Mouse (Mus musculus) c-Kit-positive CD71-negative TER-119-negative erythroid progenitor cells, embryonic 14.5 days (primary cell): ENCODE results near the gene Ccdc175.

Experiments used
- DNase-seq: peaks from one replicate; pipeline ENCODE4 v3.0.0-alpha.2; 2013; ENCODE audit warnings: low read depth

Ccdc175 gene

DNA sequence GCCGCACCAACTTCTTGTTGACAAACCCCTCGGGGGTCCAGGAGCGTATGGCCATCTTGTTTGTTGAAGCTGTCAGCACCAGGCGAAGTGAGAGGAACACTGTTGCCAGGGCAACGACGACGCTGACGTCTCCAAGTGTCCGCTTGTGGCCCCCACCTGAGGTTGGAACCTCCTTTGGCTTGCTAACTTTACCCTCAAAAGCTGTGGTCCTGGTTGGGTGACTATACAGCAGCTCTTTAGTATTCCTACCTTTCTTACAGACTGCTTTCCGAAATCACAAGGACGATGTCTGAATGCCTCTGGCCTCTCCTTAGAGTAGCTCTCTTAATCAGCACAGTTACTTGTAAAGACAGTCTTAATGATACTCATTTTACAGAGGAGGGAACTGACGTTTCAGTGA, at the start of gene Ccdc175:
TSS of gene Ccdc175 (minus strand) at position 101 of the 400 bp plus-strand sequence.
- DNase-seq = no peak

DNA sequence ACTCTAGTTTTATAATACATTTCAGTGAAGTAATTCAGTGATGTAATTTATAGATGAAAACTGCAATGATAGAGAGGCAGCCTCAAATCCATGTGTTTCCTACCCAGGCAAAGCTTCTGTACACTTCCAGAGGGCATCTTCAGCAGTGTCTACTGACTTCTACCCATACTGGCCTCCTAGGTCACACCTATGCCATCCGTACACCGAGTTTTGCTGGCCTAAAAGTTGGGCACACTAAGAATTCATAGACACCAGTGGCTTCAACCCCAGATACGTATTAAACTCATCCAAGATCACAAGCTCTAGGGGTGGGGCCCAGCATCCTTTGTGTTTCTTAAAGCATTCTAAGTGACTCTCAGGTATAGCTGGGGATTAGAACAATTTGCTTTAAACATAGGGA, 49.3 kb upstream of the Ccdc175 start:
- no peak for DNase-seq

DNA sequence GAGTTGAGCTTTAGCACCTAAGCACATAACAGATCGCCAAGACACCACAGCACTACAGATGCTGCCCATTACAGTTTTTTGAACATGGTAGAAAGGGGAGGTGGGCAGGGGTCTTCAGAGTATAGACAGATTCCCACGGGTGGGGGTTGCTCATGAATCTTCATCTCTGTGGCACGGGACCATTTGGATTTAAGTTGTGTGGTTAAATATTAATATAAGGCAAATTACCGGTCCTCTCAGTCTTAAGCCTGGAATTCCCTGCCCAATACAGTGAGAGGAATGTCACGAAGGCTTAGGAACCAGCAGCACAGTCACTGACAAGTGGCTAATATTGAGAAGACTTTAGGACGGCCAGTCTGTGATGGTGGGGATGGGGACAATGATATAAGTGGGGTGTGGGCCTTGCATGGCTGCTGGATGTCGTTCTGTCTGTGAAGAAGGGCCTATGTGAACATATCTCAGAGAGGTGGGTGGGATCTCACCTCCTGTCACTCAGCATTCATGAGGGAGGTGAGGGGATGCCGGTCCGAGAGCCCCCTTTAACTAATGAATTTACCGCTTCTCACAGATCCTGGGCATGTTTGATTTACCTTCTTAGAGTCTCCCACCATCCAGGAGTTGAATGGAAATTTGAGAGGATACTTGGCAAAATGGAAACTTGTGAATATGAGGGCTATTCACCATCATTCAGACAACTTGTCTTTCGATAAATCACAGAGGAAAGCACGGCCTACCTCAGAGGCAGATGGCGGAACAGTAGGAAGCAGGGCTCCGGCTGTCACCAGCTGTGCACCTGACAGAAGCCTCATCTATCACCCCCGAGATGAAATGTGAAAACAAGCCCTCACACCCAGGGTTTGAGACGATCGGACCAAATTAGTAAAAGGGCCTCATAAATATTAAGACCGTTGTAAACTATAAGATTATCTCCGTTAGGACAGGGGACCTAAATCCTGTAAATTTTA, 48.3 kb upstream of the Ccdc175 start:
- DNase-seq = no peak

DNA sequence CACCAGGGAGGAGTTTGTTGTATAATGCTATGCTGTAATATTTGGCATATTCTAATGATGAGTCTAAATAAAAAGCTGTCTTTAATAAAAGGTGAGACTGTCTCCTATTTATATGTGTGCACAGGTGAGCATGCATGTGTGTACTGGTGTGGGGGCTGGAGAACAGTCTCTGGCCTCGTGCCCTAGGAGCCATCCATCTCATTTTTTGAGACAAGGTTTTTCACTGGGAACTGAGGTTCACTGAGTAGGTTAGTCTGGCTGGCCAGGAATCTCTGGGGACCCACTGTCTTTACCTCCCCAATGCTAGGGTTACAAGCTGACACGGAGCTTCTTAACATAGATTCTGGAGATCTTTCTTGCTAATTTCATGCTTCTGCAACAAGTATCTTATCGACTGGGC, 47.3 kb upstream of the Ccdc175 start:
- no peak for DNase-seq

DNA sequence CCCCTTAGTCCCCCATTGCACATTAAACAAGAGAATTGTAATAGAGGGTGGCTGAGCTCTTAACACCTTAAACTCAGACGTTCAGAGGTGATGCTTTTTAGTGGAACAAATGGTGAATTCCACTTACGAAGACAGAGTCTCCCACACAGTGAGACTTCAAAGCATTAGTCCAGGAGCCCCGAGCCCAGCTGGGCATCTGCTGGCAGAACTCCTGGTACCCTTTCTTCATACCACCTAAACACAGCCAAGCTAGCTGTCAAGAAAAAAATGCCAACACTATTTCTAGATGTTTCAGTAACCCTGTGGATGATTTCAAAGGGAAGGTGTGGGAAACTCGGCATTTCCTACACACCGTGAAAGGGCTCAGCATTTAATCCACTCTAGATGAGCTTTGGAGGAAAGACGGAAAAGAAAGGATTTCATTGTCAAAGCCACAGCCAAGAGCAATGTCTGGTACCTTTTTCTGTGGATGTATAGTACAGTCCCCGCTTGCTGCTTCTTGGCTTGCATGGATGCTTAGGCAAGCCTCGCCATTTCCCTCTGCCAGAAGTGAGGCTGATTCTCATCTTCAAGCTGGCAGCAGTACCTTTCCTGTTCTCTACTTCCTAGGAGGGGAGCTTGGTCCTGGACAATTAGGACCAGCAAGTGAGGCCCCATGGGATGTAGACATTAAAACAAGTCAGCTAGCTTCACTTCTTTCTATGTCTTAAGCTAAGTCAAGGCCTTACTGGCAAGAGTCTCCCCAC, 44.8 kb upstream of the Ccdc175 start:
- no peak for DNase-seq

DNA sequence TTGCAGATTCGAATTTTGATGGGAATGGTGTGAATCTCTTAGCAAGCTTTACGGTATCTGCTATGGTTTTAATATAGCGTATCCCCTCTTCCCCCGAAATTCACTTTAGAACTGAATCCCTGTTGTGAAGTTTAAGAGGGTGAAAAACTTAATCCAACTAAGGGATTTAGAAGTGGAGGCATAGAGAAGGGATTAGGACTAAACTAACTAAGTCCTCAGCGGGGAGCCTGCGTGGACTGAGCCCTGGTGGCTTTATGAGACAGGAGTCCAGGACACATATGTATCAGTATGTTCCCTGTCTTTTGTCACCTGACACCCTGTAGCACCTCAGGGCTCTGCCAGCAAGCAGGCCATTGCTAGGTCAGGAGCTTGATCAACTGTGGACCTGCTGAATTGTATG, 42.9 kb upstream of the Ccdc175 start:
- no peak for DNase-seq

DNA sequence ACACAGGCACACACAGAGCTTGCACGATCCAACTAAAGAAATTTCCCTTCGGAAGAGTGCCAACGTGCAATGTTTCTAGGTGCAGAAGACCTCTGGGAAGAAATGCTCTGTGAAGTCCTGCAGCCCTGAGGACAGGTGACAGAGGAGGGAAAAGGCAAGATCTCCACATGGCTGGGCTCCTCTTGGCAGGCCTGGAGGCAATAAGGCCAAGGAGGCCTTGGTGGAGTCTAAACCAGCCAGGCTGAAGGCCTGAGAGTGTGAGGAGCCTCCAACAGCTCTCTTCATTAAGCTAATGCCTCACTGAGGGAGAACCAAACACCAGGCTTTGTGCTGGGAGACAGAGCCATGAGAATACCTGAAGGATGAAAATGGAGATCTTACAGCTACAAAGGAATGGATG, 40.5 kb upstream of the Ccdc175 start:
- no peak for DNase-seq

DNA sequence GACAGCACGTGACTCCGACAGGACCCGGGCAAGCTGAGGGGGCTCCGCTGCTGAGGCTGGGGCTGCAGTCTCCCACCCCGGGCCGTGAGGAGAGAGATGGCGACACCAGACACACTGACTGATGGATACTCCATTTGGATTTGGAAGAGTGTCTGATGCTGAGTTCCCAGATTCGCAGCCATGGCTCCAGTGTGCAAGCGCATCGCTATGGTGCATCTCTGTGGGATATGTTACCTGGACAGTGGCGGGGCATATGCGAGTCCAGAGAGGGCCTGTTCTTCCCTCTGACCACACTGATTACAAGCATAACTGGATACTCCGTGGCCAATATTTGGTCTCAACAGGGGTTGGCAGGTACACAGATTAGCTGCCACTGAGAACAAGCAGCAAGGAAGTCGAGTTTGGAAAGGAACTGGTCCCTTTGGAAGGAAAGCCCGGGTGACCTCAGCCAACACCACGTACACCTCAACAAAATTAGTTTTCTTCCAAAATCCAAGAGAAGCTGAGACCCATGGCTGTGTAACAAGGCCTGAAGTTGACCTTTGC, 38.8 kb upstream of the Ccdc175 start:
- DNase-seq = no peak

DNA sequence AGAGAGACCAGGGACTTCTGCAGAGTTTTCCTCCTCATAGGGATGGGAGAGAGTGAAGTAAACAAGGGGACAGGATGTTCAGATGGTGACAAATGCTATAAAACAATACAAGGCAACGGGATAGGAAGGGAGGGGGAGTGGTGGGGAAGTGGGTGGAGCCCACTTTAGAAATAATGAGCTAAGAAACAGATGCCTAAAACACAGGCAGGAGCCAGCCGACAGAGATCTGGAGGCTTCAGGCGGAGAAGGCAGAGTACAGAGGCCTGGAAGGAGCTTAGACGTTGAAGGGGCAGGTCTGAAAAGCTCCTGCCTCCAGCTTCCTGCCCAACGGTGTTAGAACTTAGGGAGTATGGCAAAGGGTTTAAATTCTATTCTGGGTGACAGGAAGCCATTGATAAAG, 28.7 kb upstream of the Ccdc175 start:
- no peak for DNase-seq

DNA sequence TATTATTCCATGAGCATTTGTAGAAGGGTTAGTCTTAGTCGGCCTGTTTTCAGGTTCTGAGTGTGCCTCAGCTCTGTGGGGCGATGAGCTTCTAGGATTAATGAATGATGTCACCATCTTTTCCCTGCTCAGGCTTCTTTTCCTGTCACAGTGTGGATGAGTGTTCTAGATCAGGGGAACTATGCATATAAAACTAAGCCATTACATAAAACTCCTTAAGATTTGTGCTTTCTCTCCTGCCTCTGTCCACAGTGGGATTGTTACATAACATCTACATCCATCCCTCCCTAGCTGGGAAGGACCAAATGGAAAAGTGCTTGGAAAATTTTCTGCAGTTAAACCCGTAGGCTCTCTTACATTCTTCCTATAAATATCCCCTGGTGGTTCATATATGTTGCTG, 16.0 kb upstream of the Ccdc175 start:
- DNase-seq = no peak

DNA sequence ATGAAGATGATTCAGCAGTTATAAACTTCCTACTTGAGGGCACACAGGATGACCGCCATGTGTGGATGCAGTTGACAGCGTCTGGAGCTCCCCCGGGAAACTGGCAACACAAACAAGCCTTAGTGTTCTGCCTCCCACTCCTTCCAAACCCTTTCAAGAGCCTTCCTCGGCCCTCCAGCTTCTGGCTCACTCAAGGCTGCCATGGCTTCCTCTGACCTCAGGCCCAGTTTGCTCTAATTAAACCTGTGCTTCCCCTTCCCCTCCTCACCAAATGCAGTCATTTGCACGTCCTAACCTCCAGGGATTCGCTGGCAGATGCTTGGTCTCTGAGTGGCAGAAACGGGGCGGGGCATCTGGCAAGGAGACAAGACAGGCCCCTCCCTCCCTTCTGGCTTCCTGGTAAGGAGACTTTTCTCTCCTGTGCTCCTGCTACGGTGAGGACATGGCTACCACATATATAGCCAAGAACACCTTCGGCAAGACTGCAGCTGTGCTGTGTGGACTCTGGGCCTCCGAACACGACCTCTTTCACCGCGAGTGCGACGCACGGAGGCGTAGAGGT, 13.2 kb upstream of the Ccdc175 start:
- peak; percentile 5 for DNase-seq

DNA sequence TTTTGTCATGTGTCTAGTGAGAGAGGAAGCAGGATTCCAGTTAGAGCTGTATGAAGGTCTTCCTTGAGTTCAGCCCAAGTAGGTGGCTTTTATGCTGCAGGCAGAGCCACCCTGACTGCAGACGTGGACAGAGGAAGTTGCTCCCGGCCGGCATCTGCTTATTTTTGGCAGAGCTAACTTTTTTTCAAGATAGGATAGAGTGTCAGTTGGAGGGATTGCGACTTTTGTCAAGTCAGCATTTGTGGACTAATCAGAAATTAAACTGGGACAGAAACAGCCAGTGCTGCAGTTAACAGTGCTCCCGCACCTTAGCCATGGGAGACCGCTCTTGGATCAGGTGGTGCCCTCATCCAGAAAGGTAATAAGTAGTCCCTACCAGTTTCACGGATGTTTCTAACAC, 12.6 kb upstream of the Ccdc175 start:
- no peak for DNase-seq

DNA sequence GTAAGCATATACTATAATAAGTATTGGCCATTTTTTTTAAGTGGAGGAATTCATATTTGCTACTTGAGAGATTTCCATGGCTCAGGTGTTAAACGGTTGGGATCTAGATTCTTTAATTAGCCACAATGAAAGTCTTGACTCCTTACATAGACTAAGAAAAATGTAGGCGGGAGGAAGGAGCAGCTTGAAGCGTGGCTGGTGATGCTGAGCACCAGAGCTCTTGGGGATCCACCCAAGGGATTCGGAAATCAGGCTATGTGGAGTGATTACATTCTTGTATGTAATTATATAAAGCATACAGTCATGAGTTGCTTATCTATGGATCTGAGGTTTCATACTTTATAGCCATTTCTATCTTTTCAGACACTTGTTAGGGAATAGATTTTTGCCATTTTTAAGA, 5.3 kb downstream of the Ccdc175 start:
- no peak for DNase-seq

DNA sequence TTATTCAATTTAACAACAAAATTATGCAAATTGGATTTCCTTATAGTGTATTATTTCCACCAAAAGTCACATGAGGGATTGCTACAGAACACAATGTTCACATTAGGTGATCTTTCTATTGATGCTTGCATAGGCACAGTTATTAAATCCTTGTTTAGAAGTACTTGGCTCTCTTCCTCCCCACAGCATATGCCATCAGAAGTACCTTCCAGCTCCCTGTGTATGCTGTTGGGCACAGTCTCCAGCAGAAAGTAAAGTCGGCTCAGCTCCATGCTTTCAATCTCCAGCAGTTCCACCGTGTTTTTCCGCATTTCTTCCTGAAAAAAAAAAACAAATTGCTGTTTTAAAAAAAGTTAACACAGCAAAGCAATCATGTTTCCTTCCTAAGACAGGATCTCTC, 6.5 kb downstream of the Ccdc175 start:
- DNase-seq = no peak

DNA sequence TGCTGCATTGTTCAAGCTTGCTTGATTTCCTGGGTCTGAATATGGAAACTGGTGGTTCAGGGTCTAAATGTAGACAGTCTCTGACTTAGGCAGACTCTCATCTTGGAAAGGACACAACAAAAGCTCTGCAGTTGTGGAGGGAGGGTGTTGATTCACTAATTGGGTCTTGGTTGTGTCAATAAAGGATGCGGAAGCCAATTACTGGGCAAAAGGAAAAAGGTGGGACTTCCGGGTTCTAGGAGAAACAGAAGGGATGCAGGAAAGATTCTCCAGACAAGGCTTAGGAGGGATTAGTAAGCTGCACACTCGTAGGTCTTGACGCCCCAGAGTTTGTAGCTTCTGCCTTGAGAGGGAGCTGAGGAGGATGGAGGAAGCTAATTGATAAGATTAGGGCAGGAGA, 26.4 kb downstream of the Ccdc175 start:
- no peak for DNase-seq

DNA sequence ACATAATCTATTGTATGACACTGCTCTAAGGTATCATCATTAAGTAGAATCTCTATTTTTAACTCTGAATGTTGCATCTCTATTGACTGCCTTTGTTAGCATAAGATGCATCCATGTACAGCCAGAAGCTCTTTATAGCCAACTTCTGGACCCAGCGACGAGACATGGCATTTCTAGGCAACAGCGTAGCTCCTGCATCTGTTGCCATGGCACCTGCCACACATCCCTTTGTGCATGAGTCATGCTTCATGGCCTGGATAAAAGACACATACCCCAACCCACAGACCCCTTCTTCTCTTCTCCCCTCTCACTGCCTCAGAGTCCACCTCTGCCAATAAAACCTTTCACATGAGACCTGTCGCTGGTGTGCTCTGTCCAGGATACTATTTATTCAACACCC, 34.0 kb downstream of the Ccdc175 start:
- DNase-seq = no peak

DNA sequence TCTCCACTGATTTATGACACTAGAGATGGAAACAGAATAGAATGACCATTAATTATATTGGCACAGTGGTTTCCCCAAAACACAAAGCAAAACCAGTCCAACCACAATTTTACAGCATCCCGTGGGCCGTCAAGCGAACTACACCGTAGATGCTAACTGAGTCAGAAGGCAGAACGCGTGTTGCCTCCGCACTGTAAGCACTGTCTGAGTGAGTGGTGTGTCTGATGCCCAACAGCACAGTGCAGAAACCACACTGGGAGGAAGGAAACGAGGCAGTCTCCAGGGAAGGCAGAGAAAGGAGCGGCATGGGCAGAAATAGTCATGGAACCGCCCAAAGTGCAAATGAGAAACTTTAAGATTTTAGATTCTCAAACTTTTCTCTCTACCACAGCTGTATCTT, 55.6 kb downstream of the Ccdc175 start:
- no peak for DNase-seq

DNA sequence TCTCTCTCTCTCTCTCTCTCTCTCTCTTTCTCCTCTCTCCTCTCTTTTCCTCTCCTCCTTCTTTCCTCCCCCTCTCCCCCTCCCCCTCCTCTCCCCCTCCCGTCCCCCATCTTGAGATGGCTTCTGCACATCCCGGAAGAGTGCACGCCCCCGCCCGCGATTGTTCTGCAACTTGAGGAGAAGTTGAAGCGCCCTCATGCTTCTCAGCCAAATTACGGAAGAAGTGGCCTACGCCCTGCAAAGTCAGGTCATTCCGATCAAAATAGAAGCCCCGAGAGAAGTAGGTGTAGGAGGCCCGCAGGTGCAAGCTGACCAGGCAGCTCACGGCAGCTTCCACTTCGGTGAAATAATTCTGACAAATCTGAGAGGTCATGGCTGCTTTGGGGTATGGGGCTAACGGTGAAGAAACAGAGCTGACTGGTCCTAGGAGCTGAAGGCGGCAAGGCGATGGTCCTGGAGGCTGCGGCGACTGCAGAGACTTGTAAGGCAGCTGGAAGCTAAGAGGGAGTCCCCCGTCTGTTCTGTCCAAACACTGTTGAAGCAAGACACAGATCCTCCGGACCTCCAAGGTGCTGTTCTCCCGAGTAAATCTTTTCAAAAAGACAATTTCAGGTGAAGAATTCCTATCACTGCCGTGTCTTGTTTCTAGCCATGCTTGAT, 69.0 kb downstream of the Ccdc175 start:
- no peak for DNase-seq

DNA sequence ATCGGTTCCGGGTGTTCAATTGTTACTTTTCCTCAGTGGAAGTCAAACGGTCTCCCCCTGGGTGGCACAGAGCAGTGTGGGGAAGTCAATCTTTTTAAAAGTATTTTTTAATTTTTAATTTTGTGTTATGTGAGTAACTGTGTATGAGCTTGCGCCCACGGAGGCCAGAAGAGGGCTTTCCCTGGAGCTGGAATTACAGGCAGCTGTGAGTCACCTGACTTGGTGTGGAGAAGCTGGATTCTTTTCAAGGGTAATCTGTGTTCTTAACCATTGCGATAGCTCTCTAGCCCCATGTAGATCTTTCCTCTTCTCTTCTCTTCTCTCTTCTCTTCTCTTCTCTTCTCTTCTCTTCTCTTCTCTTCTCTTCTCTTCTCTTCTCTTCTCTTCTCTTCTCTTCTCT, 69.7 kb downstream of the Ccdc175 start:
- no peak for DNase-seq

DNA sequence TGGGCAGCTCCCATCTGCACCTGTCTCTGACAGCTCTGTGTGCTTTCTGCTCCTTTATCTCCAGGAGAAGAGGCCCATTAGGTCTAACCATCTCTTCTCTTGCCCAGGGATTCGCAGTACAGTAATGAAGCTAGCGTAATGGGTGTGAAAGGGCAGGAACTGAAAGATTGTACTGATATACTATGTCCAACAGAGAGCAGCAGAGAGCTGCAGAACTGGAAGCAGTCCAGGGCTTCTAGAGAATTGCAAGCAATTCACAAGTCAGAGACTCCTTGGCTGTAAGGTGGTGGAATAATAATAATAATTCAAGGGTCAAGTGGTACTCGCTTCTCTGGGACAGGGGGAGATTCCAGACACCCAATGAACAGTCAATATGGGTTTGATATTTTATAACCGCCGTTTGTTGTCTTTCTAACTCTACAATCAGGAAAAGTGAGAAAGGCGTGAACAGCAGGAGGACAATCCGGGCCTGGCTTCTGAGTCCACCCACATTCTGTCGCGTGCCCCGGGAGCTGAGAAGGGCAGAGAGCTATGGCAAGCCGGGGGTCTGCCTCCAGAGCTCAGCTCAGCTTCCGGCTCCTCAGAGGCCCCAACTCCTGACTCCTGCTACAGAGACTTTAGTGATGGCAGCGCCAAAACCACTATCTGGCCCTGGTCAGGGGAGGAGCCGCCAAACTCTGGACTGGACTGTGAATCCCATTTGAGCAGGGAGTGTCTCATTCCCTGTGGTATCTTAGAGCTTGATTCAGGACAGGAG, 80.1 kb downstream of the Ccdc175 start:
- peak; percentile 67 for DNase-seq

DNA sequence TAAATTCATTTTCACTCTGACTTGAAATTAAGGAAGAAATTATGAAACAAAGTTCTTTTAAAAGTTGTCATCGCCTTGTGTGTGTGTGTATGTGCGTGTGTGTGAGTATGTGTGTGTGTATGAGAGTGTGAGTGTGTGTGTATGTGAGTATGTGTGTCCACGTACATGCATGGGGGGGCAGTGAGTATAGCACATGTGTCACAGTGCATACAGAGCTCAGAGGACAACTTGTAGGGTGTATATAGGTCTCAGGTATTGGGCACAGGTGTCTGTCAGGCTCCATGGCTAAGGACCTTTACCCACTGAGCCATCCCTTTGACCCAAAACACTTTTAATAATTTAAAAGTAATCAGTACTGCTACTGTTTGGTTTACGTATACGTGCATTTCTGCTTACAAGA, 80.8 kb downstream of the Ccdc175 start:
- DNase-seq = no peak
